Mouse (Mus musculus): ENCODE results near the gene Sptbn1. TPM values are rescaled to one million over a fixed set of nuclear protein-coding genes. Genes with fewer than 3 reads are reported as not detected.

Gene Sptbn1
- polyA plus RNA-seq, 1 experiment from 2014 or later, result 99.0 TPM

DNA sequence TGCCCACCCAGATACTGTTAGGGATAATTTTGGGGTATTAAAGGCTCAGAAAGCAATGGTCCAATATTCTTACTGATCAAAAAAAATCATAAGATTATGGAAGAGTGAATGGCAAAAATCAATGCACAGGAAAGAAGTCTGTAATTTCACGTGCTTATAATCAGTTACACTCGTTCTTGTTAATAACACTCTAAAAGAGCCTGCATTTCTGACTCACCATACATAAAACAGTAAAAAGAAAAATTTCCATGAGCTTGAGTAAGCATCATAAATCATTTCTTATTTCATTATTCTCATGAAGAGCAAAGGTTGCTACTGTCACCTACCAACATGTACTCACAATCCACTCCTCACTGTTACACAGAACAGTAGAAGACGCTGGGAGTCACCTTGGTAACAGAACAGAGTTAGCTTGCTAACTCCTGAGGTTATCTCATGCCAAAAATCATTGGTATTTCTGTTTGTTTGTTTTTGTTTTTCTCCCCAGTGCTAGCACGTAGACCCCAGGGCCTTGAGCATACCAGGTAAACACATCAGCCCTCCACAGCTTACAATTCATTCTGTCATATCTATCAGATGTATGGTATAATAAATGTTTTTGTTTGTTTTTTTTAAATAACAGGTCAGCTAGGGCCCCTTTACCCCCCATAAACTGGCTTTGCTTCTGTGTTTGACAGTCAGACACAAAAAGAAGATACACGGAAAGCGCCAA lies 57.7 kb downstream of the Sptbn1 start:
- 84% methylated on average over 6 of the region's 6 CpGs for WGBS
- Histone ChIP-seq H3K9ac (no peak overlapping the region), H3K4me2 (replicated peaks) (no peak overlapping the region), H3K27ac (replicated peaks) (no peak overlapping the region), H3K27me3 (no peaks in the 10 kb centered on the region), H3K36me3 (no peaks in the 10 kb centered on the region), H3K4me1 (peaks cover 12% of the 10 kb centered on the region; the same call in 1 of the 2 replicates), H3K4me3 (replicated peaks) (no peak overlapping the region), H3K9me3 (replicated peaks) (no peaks in the 10 kb centered on the region)
- no peak for ATAC-seq (ENCODE audit: insufficient number of reproducible peaks, low FRiP score, low TSS enrichment, low read depth)

GRCm38 (mm10) chr11:30209495-30209894 lies 58.5 kb downstream of the Sptbn1 start:
- Histone ChIP-seq H3K36me3 (no peaks in the 10 kb centered on the region), H3K9ac (no peak overlapping the region), H3K27me3 (no peaks in the 10 kb centered on the region), H3K4me3 (replicated peaks) (no peak overlapping the region), H3K9me3 (replicated peaks) (no peaks in the 10 kb centered on the region), H3K4me2 (replicated peaks) (no peak overlapping the region), H3K4me1 (peaks cover 12% of the 10 kb centered on the region; the same call in 1 of the 2 replicates), H3K27ac (replicated peaks) (no peak overlapping the region)
- 38% methylated on average over 4 of the region's 4 CpGs for WGBS
- no peak for ATAC-seq (ENCODE audit: insufficient number of reproducible peaks, low FRiP score, low TSS enrichment, low read depth)

DNA sequence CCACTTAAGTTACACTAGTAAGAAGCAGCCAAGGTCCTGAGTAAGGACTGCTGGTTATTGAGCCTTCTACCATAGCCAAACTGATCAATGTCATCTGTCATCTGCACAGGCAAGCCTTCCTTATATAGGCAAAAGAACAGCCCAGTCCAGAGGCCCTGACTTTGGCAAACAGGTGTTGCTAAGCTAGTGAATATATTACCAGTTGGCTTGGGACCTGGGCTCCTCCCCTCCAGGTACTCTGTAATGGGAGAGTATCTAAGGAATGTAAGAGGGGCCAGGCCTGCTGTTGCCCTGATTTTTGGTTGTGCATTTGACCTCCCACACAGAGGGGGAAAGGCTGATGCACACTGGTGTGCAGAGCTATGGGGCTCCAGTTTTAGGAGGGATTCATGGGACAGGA lies 63.6 kb downstream of the Sptbn1 start:
- Histone ChIP-seq H3K9me3 (replicated peaks) (no peaks in the 10 kb centered on the region), H3K4me1 (0 out of 2 replicates have a peak, but pooled peaks cover 4% of the 10 kb centered on the region), H3K27ac (replicated peaks) (no peak overlapping the region), H3K36me3 (no peaks in the 10 kb centered on the region; the same call in 1 of the 2 replicates), H3K4me3 (replicated peaks) (no peak overlapping the region), H3K27me3 (no peaks in the 10 kb centered on the region), H3K9ac (no peak overlapping the region), H3K4me2 (replicated peaks) (no peak overlapping the region)
- ATAC-seq (ENCODE audit: insufficient number of reproducible peaks, low FRiP score, low TSS enrichment, low read depth), result no peak

- Histone ChIP-seq H3K9ac (no peak overlapping the region), H3K4me3 (replicated peaks) (no peak overlapping the region), H3K27ac (replicated peaks) (no peak overlapping the region), H3K9me3 (replicated peaks) (no peaks in the 10 kb centered on the region), H3K27me3 (no peaks in the 10 kb centered on the region), H3K36me3 (no peaks in the 10 kb centered on the region; the same call in 1 of the 2 replicates), H3K4me1 (peaks cover 18% of the 10 kb centered on the region), H3K4me2 (replicated peaks) (no peak overlapping the region)
- ATAC-seq (ENCODE audit: insufficient number of reproducible peaks, low FRiP score, low TSS enrichment, low read depth), result no peak
Measured at GRCm38 (mm10) chr11:30200391-30200790, 67.6 kb downstream of the Sptbn1 start.

DNA sequence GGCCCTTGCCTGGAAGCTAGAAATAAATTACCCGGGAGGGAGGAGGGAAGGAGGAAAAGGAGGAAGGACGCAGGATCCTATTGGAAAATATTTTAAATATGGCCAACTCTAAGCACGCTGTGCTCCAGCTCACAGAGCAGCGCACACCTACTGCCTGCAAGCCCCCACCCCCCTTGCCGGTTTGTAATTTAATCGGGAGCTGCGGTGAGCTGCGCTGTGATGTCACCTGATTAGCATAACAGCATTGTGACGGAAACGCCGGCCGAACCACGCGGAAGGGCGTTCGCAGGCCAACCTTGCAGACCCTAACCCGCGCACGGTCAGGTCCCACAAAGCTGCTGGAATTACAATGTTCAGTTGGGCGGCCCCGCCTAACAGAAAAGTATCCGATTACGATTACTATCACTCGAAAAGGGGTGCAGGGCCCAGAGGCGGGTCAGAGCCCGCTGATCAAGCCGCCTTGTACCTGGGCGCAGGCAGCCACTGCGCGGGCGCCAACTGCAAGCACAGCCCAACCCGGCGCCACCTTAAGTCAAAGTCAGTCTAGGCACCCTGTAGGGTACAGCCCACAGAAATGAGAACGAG lies 69.8 kb downstream of the Sptbn1 start:
- Histone ChIP-seq H3K9me3 (replicated peaks) (no peaks in the 10 kb centered on the region), H3K27me3 (no peaks in the 10 kb centered on the region), H3K4me1 (peaks cover 18% of the 10 kb centered on the region), H3K27ac (replicated peaks) (peak overlapping the region; percentile 76), H3K4me2 (replicated peaks) (peak overlapping the region; percentile 59), H3K4me3 (replicated peaks) (peak overlapping the region; percentile 49), H3K9ac (peak overlapping the region; percentile 37), H3K36me3 (no peaks in the 10 kb centered on the region; the same call in 1 of the 2 replicates)
- 1% methylated on average over 34 of the region's 34 CpGs for WGBS
- peak; percentile 88 for ATAC-seq (ENCODE audit: insufficient number of reproducible peaks, low FRiP score, low TSS enrichment, low read depth)

DNA sequence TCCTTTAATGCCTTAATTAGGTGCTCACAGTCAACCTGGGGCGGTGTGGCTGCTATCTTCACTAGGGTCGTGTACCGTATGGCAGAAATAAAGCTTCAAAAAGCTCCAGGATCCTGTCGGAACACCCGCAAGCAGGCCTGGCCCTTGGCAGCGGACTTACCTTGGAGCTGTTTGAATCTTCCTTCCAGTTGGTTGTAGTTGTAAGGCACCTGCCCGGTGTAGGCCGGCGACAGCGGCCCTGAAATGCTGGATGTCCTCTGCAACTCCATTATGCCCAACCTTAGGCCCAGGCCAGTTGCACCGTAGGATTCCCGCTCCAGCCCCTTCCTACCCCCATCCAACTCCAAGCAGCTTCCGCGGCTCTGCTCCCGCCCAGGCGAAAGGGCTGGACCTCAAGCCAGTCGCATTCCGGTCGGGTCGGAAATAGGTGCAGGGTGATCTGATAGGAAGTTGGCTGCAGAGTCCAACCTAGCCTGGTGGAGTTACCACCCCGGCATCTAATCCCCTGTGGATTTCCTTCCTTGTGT lies 70.3 kb downstream of the Sptbn1 start:
- Histone ChIP-seq H3K36me3 (no peaks in the 10 kb centered on the region; the same call in 1 of the 2 replicates), H3K4me3 (replicated peaks) (peak overlapping the region; percentile 49), H3K27me3 (no peaks in the 10 kb centered on the region), H3K27ac (replicated peaks) (peak overlapping the region; percentile 76), H3K4me1 (peaks cover 18% of the 10 kb centered on the region), H3K4me2 (replicated peaks) (peak overlapping the region; percentile 59), H3K9me3 (replicated peaks) (no peaks in the 10 kb centered on the region), H3K9ac (peak overlapping the region; percentile 37)
- ATAC-seq (ENCODE audit: insufficient number of reproducible peaks, low FRiP score, low TSS enrichment, low read depth), result peak; percentile 63
- 9% methylated on average over 21 of the region's 21 CpGs for WGBS

- Histone ChIP-seq H3K4me1 (peaks cover 22% of the 10 kb centered on the region), H3K27me3 (no peaks in the 10 kb centered on the region), H3K9ac (no peak overlapping the region), H3K4me2 (replicated peaks) (peak overlapping the region; percentile 59; the same call in 1 of the 2 replicates), H3K27ac (replicated peaks) (no peak overlapping the region), H3K9me3 (replicated peaks) (no peaks in the 10 kb centered on the region), H3K36me3 (no peaks in the 10 kb centered on the region), H3K4me3 (replicated peaks) (peak overlapping the region; percentile 49)
- ATAC-seq (ENCODE audit: insufficient number of reproducible peaks, low FRiP score, low TSS enrichment, low read depth), result no peak
- 59% methylated on average over 4 of the region's 4 CpGs for WGBS
Measured at GRCm38 (mm10) chr11:30196368-30197070, 71.5 kb downstream of the Sptbn1 start.

DNA sequence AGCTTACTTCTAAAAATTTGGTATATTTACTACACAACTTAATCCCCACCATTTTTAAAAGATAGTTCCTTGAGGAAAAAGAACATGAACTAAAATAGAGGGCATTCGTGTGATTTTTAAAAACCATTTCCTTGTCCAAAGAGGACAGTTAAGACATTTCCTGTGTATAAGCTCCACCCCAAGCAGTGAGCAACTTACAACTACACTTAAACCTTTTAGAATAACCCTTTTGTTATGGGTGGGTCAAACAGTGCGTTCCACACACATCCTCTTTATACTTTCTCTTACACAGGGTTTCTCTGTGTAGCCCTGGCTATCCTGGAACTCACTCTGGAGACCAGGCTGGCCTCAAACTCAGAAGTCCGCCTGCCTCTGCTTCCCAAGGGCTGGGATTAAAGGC lies 72.2 kb downstream of the Sptbn1 start:
- no peaks in the 10 kb centered on the region for H3K27me3 ChIP-seq
- no peak for ATAC-seq (ENCODE audit: insufficient number of reproducible peaks, low FRiP score, low TSS enrichment, low read depth)
- 60% methylated on average over 3 of the region's 3 CpGs for WGBS
- no peaks in the 10 kb centered on the region for H3K36me3 ChIP-seq
- 0 out of 2 replicates have a peak overlapping the region, but pooled peaks have one; percentile 5 for H3K4me2 ChIP-seq (replicated peaks)
- H3K4me3 ChIP-seq (replicated peaks), result no peak overlapping the region
- no peak overlapping the region for H3K9ac ChIP-seq
- peaks cover 22% of the 10 kb centered on the region for H3K4me1 ChIP-seq
- H3K9me3 ChIP-seq (replicated peaks), result no peaks in the 10 kb centered on the region
- no peak overlapping the region for H3K27ac ChIP-seq (replicated peaks)

GRCm38 (mm10) chr11:30194800-30195199 lies 73.2 kb downstream of the Sptbn1 start:
- Histone ChIP-seq H3K27ac (replicated peaks) (no peak overlapping the region), H3K4me3 (replicated peaks) (no peak overlapping the region), H3K36me3 (no peaks in the 10 kb centered on the region), H3K9ac (no peak overlapping the region), H3K4me2 (replicated peaks) (no peak overlapping the region), H3K4me1 (peaks cover 22% of the 10 kb centered on the region), H3K27me3 (no peaks in the 10 kb centered on the region), H3K9me3 (replicated peaks) (no peaks in the 10 kb centered on the region)
- WGBS, result 90% methylated on average over 1 of the region's 1 CpGs
- ATAC-seq (ENCODE audit: insufficient number of reproducible peaks, low FRiP score, low TSS enrichment, low read depth), result no peak

- H3K9ac ChIP-seq, result no peak overlapping the region
- H3K4me2 ChIP-seq (replicated peaks), result no peak overlapping the region
- no peak overlapping the region for H3K4me3 ChIP-seq (replicated peaks)
- 90% methylated on average over 4 of the region's 4 CpGs for WGBS
- no peaks in the 10 kb centered on the region for H3K9me3 ChIP-seq (replicated peaks)
- no peaks in the 10 kb centered on the region for H3K27me3 ChIP-seq
- H3K27ac ChIP-seq (replicated peaks), result no peak overlapping the region
- H3K36me3 ChIP-seq, result no peaks in the 10 kb centered on the region
- peaks cover 8% of the 10 kb centered on the region for H3K4me1 ChIP-seq
- ATAC-seq (ENCODE audit: insufficient number of reproducible peaks, low FRiP score, low TSS enrichment, low read depth), result no peak
Measured at GRCm38 (mm10) chr11:30190959-30191358, 77.0 kb downstream of the Sptbn1 start.

DNA sequence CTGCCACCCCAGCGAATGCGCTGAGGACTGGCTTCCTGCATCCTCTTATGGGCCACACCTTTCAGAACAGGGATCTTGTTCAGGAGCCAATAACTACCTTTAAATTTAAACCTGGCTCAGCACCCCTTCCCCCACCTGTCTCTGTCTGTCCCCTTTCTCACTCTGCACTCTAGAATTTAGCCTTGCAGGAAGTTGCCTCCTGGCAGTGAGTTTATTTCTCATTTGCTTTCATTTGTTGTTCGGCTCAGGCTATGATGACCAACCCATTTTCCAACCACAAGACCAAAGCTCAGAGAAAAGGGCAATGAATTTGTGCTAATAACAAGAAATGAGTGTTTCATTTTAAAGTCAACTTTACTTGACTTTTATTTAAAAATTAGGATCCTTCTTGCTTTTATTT lies 77.9 kb downstream of the Sptbn1 start:
- Histone ChIP-seq H3K9ac (no peak overlapping the region), H3K4me3 (replicated peaks) (no peak overlapping the region), H3K9me3 (replicated peaks) (no peaks in the 10 kb centered on the region), H3K27ac (replicated peaks) (no peak overlapping the region), H3K4me1 (peaks cover 12% of the 10 kb centered on the region), H3K4me2 (replicated peaks) (no peak overlapping the region), H3K36me3 (no peaks in the 10 kb centered on the region), H3K27me3 (no peaks in the 10 kb centered on the region)
- 76% methylated on average over 3 of the region's 3 CpGs for WGBS
- no peak for ATAC-seq (ENCODE audit: insufficient number of reproducible peaks, low FRiP score, low TSS enrichment, low read depth)

Measured in embryonic facial prominence, embryonic 15.5 days (tissue).